Mouse (Mus musculus) cerebellum, adult (tissue): ENCODE results near the gene Slc4a5.

Source experiments
- ATAC-seq: cut with Nextera tagmentation; 2 replicates; pipeline ENCODE4 v1.9.2; 2017; ENCODE audit warnings: mild to moderate bottlenecking, moderate library complexity, mixed read lengths; ENCODE audit not compliant: insufficient number of reproducible peaks, low FRiP score, low TSS enrichment

The Slc4a5 gene

GRCm38 (mm10) chr6:83347916-83348315, 128.3 kb downstream of the Slc4a5 start:
- no peak for ATAC-seq

- no peak for ATAC-seq
These were observed 129.2 kb downstream of the Slc4a5 start, which contains the start of gene Bola3 for GRCm38 (mm10) chr6:83348873-83349272. Bola3 (plus strand) TSS chr6:83349147.

- peak; percentile 68 for ATAC-seq
These were observed 129.8 kb downstream of the Slc4a5 start for GRCm38 (mm10) chr6:83349274-83349958.

GRCm38 (mm10) chr6:83350172-83350571, 130.5 kb downstream of the Slc4a5 start:
- no peak for ATAC-seq

- ATAC-seq, result no peak
These were observed 131.3 kb downstream of the Slc4a5 start for GRCm38 (mm10) chr6:83350851-83351405.

- ATAC-seq, result no peak
These were observed 132.0 kb downstream of the Slc4a5 start for GRCm38 (mm10) chr6:83351490-83352160.

GRCm38 (mm10) chr6:83352666-83353410, 133.2 kb downstream of the Slc4a5 start:
- ATAC-seq, result peak; percentile 82
